Mouse (Mus musculus) lung, postnatal 0 days (tissue): ENCODE results near the gene Chn2.

Experiments
- CTCF ChIP-seq: IDR thresholded peaks from 2 replicates; pipeline ENCODE4 v1.5.1; 2016; ENCODE audit warnings: antibody characterized with exemption, mild to moderate bottlenecking
- EP300 ChIP-seq: IDR thresholded peaks from 2 replicates; pipeline ENCODE4 v1.6.1; 2016; ENCODE audit warnings: antibody characterized with exemption, mild to moderate bottlenecking, control low read depth

GRCm38 (mm10) chr6:54023846-54024245 lies 15.5 kb upstream of the Chn2 start:
- TF ChIP-seq CTCF (no peak), EP300 (no peak)
